Mouse (Mus musculus) midbrain, embryonic 13.5 days (tissue): ENCODE measurements around the gene Pdcd1lg2. TPM values are rescaled to one million over a fixed set of nuclear protein-coding genes. Genes with fewer than 3 reads are reported as not detected.

Source experiments
- ATAC-seq: fragments of 200-750 bp; cut with Nextera tagmentation; 2 replicates; pipeline ENCODE4 v1.8.0; 2017; ENCODE audit warnings: mild to moderate bottlenecking, moderate TSS enrichment, moderate library complexity
- H3K27ac ChIP-seq: fragments of 300-500 bp; sonication (generic); 2 replicates; pipeline ENCODE4 v1.5.1; 2015; ENCODE audit warnings: inconsistent platforms, mild to moderate bottlenecking, moderate library complexity
- H3K27me3 ChIP-seq: fragments of 300-500 bp; sonication (generic); 2 replicates; pipeline ENCODE4 v1.6.1; 2015; ENCODE audit warnings: mild to moderate bottlenecking, inconsistent platforms
- H3K36me3 ChIP-seq: fragments of 300-500 bp; sonication (generic); 2 replicates; pipeline ENCODE4 v1.6.1; 2015; ENCODE audit warnings: mild to moderate bottlenecking, inconsistent platforms
- H3K4me1 ChIP-seq: fragments of 300-500 bp; sonication (generic); replicated peaks from 2 replicates; pipeline ENCODE4 v1.6.1; 2015; ENCODE audit warnings: inconsistent platforms
- H3K4me2 ChIP-seq: fragments of 300-500 bp; sonication (generic); replicated peaks from 2 replicates; pipeline ENCODE4 v1.6.1; 2015; ENCODE audit warnings: moderate library complexity, mild to moderate bottlenecking, inconsistent platforms
- H3K4me3 ChIP-seq: fragments of 300-500 bp; sonication (generic); replicated peaks from 2 replicates; pipeline ENCODE4 v1.5.1; 2015; ENCODE audit warnings: mild to moderate bottlenecking, inconsistent platforms
- H3K9ac ChIP-seq: fragments of 300-500 bp; sonication (generic); replicated peaks from 2 replicates; pipeline ENCODE4 v1.6.1; 2015; ENCODE audit warnings: mild to moderate bottlenecking, inconsistent platforms
- H3K9me3 ChIP-seq: fragments of 300-500 bp; sonication (generic); 2 replicates; pipeline ENCODE4 v1.6.1; 2016; ENCODE audit warnings: mild to moderate bottlenecking, inconsistent platforms
- WGBS: fragments of 180-500 bp; shearing (Covaris S2); methylation state at CpG from one replicate; pipeline ENCODE4 v1.1.7; 2015; 5-methylcytosine and 5-hydroxymethylcytosine counted together
- polyA plus RNA-seq: library from polyadenylated mRNA; unstranded; fragments of >200 nt; fragmentation: Nextera tagmentation; extraction: Ambion mirVana; gene quantifications from 2 replicates; pipeline ENCODE4 v1.2.1, GENCODE M21; 2015

Pdcd1lg2 gene
- polyA plus RNA-seq, 1 experiment from 2014 or later = 0.09 TPM

DNA sequence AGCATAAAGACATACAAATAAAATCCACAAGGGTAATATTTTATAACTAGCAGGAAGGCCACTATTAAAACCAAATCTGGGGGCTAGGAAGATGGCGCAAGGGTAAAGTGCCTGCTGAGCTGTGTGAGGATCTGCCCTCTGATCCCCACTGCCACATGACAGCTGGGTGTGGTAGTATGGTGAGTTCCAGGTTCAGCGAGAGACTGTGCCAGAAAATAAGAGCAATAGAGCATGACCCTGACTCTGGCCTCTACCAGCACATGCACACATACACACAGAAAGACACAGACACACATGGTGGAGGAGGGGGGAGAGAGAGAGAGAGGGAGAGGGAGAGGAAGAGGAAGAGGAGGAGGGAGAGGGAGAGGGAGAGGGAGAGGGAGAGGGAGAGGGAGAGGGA, 101.1 kb downstream of the Pdcd1lg2 start:
- no peak overlapping the region for H3K4me2 ChIP-seq
- 71% methylated on average over 2 of the region's 2 CpGs for WGBS
- H3K36me3 ChIP-seq = no peaks in the 10 kb centered on the region; the same call in 1 of the 2 replicates
- no peak for ATAC-seq
- no peak overlapping the region for H3K27ac ChIP-seq
- H3K4me1 ChIP-seq = no peaks in the 10 kb centered on the region
- peaks cover 4% of the 10 kb centered on the region; the same call in 1 of the 2 replicates for H3K9me3 ChIP-seq
- H3K9ac ChIP-seq = no peak overlapping the region
- no peaks in the 10 kb centered on the region for H3K27me3 ChIP-seq
- H3K4me3 ChIP-seq = no peak overlapping the region

DNA sequence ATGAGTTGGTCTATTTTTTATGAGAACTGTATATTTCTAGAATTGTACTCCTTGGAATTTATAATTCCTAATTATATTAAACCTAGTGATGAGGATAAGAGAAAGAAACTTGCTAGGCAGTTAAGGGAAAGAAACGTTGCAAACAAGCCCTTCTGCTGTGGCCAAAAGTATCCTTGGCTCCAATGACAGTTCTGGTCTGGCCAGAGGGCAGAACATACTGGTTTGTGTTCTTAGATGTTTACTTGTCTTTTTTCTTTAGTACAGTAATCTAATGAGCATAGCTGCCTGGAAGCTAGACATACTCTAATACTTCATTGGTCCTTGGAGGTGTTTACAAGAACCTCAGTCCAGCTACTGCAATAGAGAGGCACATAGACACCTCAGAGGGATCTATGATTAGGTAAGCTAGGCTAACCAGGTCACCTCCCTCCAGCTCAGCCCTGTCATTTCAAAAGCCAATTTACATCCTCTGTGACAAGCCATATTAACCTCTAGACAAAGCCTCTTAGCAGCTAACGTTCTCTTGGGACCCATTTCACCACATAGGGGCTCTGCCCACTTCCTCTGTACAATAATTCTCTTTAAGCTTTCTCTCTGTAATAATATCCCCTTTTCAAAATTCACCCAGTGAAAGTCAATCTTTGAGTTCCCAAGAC, 102.5 kb downstream of the Pdcd1lg2 start:
- H3K36me3 ChIP-seq = no peaks in the 10 kb centered on the region; the same call in 1 of the 2 replicates
- WGBS = 61% methylated on average over 2 of the region's 2 CpGs
- H3K4me2 ChIP-seq = no peak overlapping the region
- no peak for ATAC-seq
- no peaks in the 10 kb centered on the region for H3K4me1 ChIP-seq
- no peak overlapping the region for H3K27ac ChIP-seq
- peaks cover 4% of the 10 kb centered on the region; the same call in 1 of the 2 replicates for H3K9me3 ChIP-seq
- H3K4me3 ChIP-seq = no peak overlapping the region
- no peaks in the 10 kb centered on the region for H3K27me3 ChIP-seq
- H3K9ac ChIP-seq = no peak overlapping the region

DNA sequence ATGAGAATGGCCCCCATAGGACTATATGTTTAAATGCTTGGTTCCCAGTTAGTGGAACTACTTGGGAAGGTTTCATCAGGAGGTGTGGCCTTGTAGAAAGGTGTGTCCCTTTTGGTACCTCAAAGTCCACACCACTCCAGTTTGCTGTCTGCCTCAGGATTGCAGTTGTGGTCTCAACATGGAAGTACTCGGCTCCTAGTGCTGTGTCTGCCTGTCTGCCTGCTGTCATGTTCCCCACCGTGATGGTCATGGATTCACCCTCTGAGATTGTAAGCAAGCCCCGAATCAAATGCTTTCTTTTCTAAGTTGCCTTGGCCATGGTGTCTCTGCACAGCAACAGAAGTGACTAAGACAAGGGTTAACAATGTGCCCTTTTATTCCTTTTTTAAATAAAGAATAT, 103.4 kb downstream of the Pdcd1lg2 start:
- 95% methylated on average over 3 of the region's 3 CpGs for WGBS
- ATAC-seq = no peak
- Histone ChIP-seq H3K36me3 (no peaks in the 10 kb centered on the region; the same call in 1 of the 2 replicates), H3K27ac (no peak overlapping the region), H3K4me2 (no peak overlapping the region), H3K9me3 (peaks cover 4% of the 10 kb centered on the region; the same call in 1 of the 2 replicates), H3K27me3 (no peaks in the 10 kb centered on the region), H3K4me1 (no peaks in the 10 kb centered on the region), H3K9ac (no peak overlapping the region), H3K4me3 (no peak overlapping the region)

DNA sequence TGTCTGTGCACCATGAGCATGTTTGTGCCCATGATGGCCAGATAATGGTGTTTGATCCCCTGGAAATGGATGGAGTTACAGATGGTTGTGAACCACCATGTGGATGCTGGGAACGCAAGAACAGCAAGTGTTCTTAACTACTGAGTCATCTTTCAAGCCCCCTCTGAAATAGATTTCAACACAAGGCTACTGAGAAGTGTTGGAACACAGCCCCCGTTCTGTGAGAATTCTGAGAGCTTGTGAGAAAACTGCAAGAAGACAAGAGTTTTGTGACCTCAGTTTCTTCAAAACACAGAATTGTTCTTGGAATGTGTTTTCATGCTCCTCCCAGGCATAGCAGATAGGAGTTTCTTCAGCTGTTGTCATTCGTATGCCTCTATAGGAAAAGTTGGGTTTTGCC, 104.7 kb downstream of the Pdcd1lg2 start:
- H3K36me3 ChIP-seq = no peaks in the 10 kb centered on the region; the same call in 1 of the 2 replicates
- no peaks in the 10 kb centered on the region for H3K27me3 ChIP-seq
- H3K9me3 ChIP-seq = peaks cover 4% of the 10 kb centered on the region; the same call in 1 of the 2 replicates
- H3K4me1 ChIP-seq = no peaks in the 10 kb centered on the region
- H3K27ac ChIP-seq = no peak overlapping the region
- 97% methylated on average over 3 of the region's 3 CpGs for WGBS
- H3K4me3 ChIP-seq = no peak overlapping the region
- no peak overlapping the region for H3K4me2 ChIP-seq
- ATAC-seq = no peak
- no peak overlapping the region for H3K9ac ChIP-seq

DNA sequence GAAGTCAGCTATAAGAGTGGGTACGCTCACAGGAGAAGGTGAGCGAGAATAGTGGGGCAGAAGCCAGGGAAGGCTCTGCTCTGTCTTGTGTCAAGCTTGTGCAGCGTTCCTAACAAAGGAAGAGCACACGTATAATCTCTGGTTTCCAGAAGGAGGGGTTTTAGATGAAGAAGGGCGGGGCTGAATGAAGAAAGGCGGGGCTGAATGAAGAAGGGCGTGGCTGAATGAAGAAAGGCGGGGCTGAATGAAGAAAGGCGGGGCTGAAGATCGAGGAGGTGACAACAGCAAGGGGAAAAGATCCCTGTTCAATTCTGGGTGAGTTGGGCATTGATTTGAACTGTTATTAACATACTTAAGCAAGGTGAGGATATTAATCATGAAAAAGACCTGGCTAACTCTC, 105.3 kb downstream of the Pdcd1lg2 start:
- no peak for ATAC-seq
- no peaks in the 10 kb centered on the region; the same call in 1 of the 2 replicates for H3K36me3 ChIP-seq
- no peak overlapping the region for H3K4me2 ChIP-seq
- no peaks in the 10 kb centered on the region for H3K27me3 ChIP-seq
- no peak overlapping the region for H3K9ac ChIP-seq
- no peak overlapping the region for H3K27ac ChIP-seq
- no peak overlapping the region for H3K4me3 ChIP-seq
- 0 out of 2 replicates have a peak, but pooled peaks cover under 1% of the 10 kb centered on the region for H3K4me1 ChIP-seq
- peaks cover 4% of the 10 kb centered on the region; the same call in 1 of the 2 replicates for H3K9me3 ChIP-seq
- 71% methylated on average over 10 of the region's 10 CpGs for WGBS

DNA sequence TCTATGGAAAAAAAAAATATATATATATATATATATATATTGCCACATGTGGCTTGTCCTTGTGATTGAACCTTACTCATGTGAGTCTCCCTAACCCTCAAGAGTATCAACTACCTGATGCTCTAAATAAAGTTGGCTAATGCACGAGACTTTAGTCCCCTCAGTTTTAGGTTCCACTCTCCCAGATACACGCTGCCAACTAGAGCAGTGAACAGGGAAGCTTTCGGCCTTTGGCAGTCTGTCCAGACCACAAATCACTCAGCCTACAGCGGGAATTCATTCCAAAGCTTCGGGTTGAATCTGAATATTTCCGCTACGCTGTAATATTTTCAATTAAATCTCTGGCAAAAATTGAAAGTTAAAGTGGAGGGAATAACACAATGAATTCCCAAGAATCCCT, 107.7 kb downstream of the Pdcd1lg2 start:
- 93% methylated on average over 7 of the region's 7 CpGs for WGBS
- no peak for ATAC-seq

DNA sequence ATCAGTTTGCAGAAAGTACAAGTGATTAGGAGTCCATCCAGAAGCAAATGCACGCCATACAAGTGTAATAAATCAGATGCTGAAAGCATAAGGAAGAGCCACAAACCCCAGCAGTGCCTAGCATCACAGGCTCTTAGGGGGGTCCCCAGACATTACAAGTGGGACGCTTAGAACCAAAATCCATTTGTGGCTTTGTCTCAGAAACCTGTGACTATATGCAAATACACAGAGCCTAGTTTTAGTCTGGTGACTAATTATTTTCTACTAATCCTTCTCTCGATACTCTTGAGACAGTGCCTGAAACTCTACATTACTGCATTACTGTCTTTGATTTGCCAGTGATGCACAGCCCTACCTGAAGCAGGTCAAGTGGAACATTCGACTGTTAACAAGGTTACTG, 108.2 kb downstream of the Pdcd1lg2 start:
- Histone ChIP-seq H3K4me1 (peaks cover 16% of the 10 kb centered on the region), H3K27me3 (no peaks in the 10 kb centered on the region), H3K36me3 (no peaks in the 10 kb centered on the region; the same call in 1 of the 2 replicates), H3K4me3 (no peak overlapping the region), H3K9ac (no peak overlapping the region), H3K4me2 (no peak overlapping the region), H3K27ac (no peak overlapping the region), H3K9me3 (peaks cover 4% of the 10 kb centered on the region; the same call in 1 of the 2 replicates)
- WGBS = 84% methylated on average over 4 of the region's 4 CpGs
- no peak for ATAC-seq

More for the DNA sequence above, 107.7 kb downstream of the Pdcd1lg2 start:
- Histone ChIP-seq H3K4me1 (peaks cover 11% of the 10 kb centered on the region), H3K27me3 (no peaks in the 10 kb centered on the region), H3K36me3 (no peaks in the 10 kb centered on the region; the same call in 1 of the 2 replicates), H3K27ac (no peak overlapping the region), H3K4me3 (no peak overlapping the region), H3K9me3 (peaks cover 4% of the 10 kb centered on the region; the same call in 1 of the 2 replicates), H3K9ac (no peak overlapping the region), H3K4me2 (no peak overlapping the region)

Other genes starting within 250 kb of the Pdcd1lg2 start
- gene Jak2, start 159.1 kb upstream of the Pdcd1lg2 start, polyA plus RNA-seq = 13.4 and 14.6 TPM in 2 replicates
- 2.6 and 2.9 TPM in 2 replicates for gene Insl6, start 85.6 kb upstream of the Pdcd1lg2 start, polyA plus RNA-seq
- gene Rln1, start 76.2 kb upstream of the Pdcd1lg2 start, polyA plus RNA-seq = 0.58 and 1.0 TPM in 2 replicates
- gene Plgrkt, start 43.5 kb upstream of the Pdcd1lg2 start, polyA plus RNA-seq = 93.9 and 97.1 TPM in 2 replicates
- 0.27 and 0.70 TPM in 2 replicates for gene Cd274, start 43.5 kb upstream of the Pdcd1lg2 start, polyA plus RNA-seq
- 11.9 and 13.0 TPM in 2 replicates for gene Ric1, start 111.4 kb downstream of the Pdcd1lg2 start, polyA plus RNA-seq
- 7.6 and 7.9 TPM in 2 replicates for gene Ermp1, start 237.5 kb downstream of the Pdcd1lg2 start, polyA plus RNA-seq